Mouse (Mus musculus) spleen, adult 2 months (tissue): ENCODE data around the gene Pafah1b1. TPM values are rescaled to one million over a fixed set of nuclear protein-coding genes. Genes with fewer than 3 reads are reported as not detected.
A peak's percentile ranks its signal among the peaks of the same experiment; 100 is the strongest.

Experiments
- DNase-seq, 2 experiments: peaks; one replicate each; pipeline versions ENCODE4 v3.0.0 to v3.0.0-alpha.2; 2012 to 2021; ENCODE audit warnings: low spot score in 2 of 2, low read depth in 1 of 2
- H3K27ac ChIP-seq: fragments of 200-500 bp; 2 replicates; pipeline ENCODE4 v1.5.1; 2012; ENCODE audit warnings: low read length, inconsistent platforms; ENCODE audit not compliant: insufficient read depth
- H3K27me3 ChIP-seq: fragments of 200-500 bp; 2 replicates; pipeline ENCODE4 v1.6.1; 2012; ENCODE audit warnings: mild to moderate bottlenecking, moderate library complexity, low read length, inconsistent platforms; ENCODE audit not compliant: control insufficient read depth, insufficient read depth
- H3K36me3 ChIP-seq: fragments of 200-500 bp; 2 replicates; pipeline ENCODE4 v1.6.1; 2012; ENCODE audit warnings: mild to moderate bottlenecking, low read length, inconsistent platforms; ENCODE audit not compliant: control insufficient read depth, insufficient read depth
- H3K4me1 ChIP-seq: fragments of 200-500 bp; 2 replicates; pipeline ENCODE4 v1.6.1; 2011; ENCODE audit warnings: inconsistent platforms; ENCODE audit not compliant: control insufficient read depth, insufficient read depth, insufficient read length
- H3K4me3 ChIP-seq: fragments of 200-500 bp; 2 replicates; pipeline ENCODE4 v1.5.1; 2011; ENCODE audit warnings: mild to moderate bottlenecking, inconsistent platforms; ENCODE audit not compliant: insufficient read depth, insufficient read length; ENCODE audit errors: extremely low read depth
- CTCF ChIP-seq: fragments of 200-500 bp; IDR thresholded peaks from 2 replicates; pipeline ENCODE4 v1.5.1; 2011; ENCODE audit warnings: mild to moderate bottlenecking, inconsistent platforms; ENCODE audit not compliant: insufficient read depth, insufficient read length, insufficient replicate concordance; ENCODE audit errors: extremely low read depth
- POLR2A ChIP-seq: fragments of 200-500 bp; IDR thresholded peaks from 2 replicates; pipeline ENCODE4 v1.6.1; 2011; ENCODE audit warnings: low read depth, low read length, inconsistent platforms
- WGBS: fragments of 180-500 bp; shearing (Covaris S2); methylation state at CpG from one replicate; pipeline ENCODE4 v1.1.7; 2018; 5-methylcytosine and 5-hydroxymethylcytosine counted together
- polyA plus RNA-seq: library from polyadenylated mRNA; depleted of rRNA; stranded (reverse); fragments of >200 nt; gene quantifications from 2 replicates; pipeline ENCODE4 v1.2.3, GENCODE M21; 2012; rRNA removed

Gene Pafah1b1
- 9.0 and 10.0 TPM in 2 replicates for polyA plus RNA-seq

DNA sequence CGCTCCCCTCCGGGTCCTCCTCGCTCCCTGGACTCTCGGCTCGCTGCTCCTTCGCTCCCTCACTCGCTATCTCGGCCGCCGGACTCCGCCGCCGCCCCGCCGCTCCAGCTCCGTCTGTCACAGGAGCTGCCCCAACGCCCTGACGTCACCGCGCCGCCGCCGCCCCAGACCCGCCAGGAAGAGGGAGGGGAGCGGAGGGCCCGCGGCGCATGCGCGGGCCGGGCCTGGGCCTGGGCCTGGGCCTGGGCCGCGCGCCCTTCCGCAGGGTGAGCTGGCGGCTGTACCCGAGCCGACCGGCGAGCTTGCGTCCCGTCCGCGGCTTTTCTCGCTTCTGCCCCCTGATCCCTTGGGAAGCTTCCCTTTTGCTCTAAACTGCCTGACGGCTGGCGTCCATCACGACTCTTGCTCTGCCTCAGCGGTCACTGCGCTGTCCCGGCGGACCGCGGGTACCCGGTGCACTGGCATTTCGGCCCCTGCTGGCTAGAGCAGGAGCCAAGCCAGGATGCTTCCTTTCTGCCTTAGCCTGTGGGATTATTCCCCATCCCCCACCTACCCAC is at the start of gene Pafah1b1:
TSS of gene Pafah1b1 (minus strand) at position 436 of the 557 bp plus-strand sequence.
- Histone ChIP-seq H3K27me3 (no peaks in the 10 kb centered on the region), H3K27ac (peak within 1 kb of the TSS; percentile 99), H3K4me3 (peak within 1 kb of the TSS; percentile 96), H3K36me3 (no peaks in the 10 kb centered on the region), H3K4me1 (peaks cover 9% of the 10 kb centered on the region; the same call in 1 of the 2 replicates)
- peak; percentile 85 to 94 for DNase-seq
- 1% methylated on average over 51 of the region's 56 CpGs for WGBS
- TF ChIP-seq POLR2A, result peak; percentile 93
- no peak; the same call in 1 of the 2 replicates for TF ChIP-seq CTCF

DNA sequence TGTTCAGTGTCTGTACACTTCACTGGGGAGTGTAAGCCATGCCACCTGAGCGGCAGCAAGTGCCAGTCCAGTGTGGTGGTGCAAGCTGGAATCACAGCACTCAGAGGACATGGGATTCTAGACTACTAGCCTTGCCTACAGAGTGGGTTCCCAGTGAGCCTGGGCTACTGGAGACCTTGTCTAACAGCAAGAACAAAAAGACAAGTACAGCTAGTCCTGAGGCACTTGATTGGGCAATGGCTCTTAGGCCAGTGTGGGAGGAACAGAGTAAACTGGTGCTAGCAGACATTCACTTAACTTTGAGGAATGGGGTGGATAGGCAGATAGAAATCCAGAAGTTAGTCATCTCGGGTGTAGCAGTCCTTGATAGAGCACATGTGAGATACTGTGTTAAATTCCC is 47.9 kb upstream of the Pafah1b1 start:
- peaks cover 8% of the 10 kb centered on the region for H3K4me1 ChIP-seq
- peaks cover 7% of the 10 kb centered on the region; the same call in 1 of the 2 replicates for H3K36me3 ChIP-seq
- H3K27me3 ChIP-seq, result no peaks in the 10 kb centered on the region
- WGBS, result 91% methylated on average over 2 of the region's 2 CpGs
- no peak overlapping the region for H3K27ac ChIP-seq
- H3K4me3 ChIP-seq, result no peak overlapping the region
- TF ChIP-seq CTCF (no peak), POLR2A (no peak)
- DNase-seq, result no peak

- no peak overlapping the region for H3K4me3 ChIP-seq
- TF ChIP-seq POLR2A (no peak), CTCF (no peak)
- no peak overlapping the region for H3K27ac ChIP-seq
- H3K27me3 ChIP-seq, result no peaks in the 10 kb centered on the region
- no peak for DNase-seq
- peaks cover 8% of the 10 kb centered on the region for H3K4me1 ChIP-seq
- 73% methylated on average over 4 of the region's 4 CpGs for WGBS
- peaks cover 7% of the 10 kb centered on the region; the same call in 1 of the 2 replicates for H3K36me3 ChIP-seq
Measured at GRCm38 (mm10) chr11:74771650-74772049, 47.2 kb upstream of the Pafah1b1 start.

- peak in 1 of 2 experiments; percentile 9 for DNase-seq
- no peaks in the 10 kb centered on the region for H3K27me3 ChIP-seq
- peak overlapping the region; percentile 91 for H3K4me3 ChIP-seq
- H3K27ac ChIP-seq, result peak overlapping the region; percentile 90
- 9% methylated on average over 8 of the region's 8 CpGs for WGBS
- no peak for TF ChIP-seq POLR2A
- TF ChIP-seq CTCF, result no peak
- H3K36me3 ChIP-seq, result peaks cover 7% of the 10 kb centered on the region; the same call in 1 of the 2 replicates
- peaks cover 8% of the 10 kb centered on the region for H3K4me1 ChIP-seq
Measured at GRCm38 (mm10) chr11:74771234-74771633, 46.8 kb upstream of the Pafah1b1 start.

GRCm38 (mm10) chr11:74770595-74771207 is 46.2 kb upstream of the Pafah1b1 start, which contains the start of gene Mettl16:
TSS of gene Mettl16 (plus strand) at chr11:74770830.
- WGBS, result under 1% methylated on average over 43 of the region's 43 CpGs
- peak; percentile 78 for TF ChIP-seq POLR2A
- TF ChIP-seq CTCF, result no peak
- Histone ChIP-seq H3K27me3 (no peaks in the 10 kb centered on the region; the same call in 1 of the 2 replicates), H3K4me3 (peak within 1 kb of the TSS; percentile 91), H3K4me1 (peaks cover 8% of the 10 kb centered on the region), H3K36me3 (peaks cover 7% of the 10 kb centered on the region; the same call in 1 of the 2 replicates), H3K27ac (peak within 1 kb of the TSS; percentile 90)
- DNase-seq, result peak; percentile 92 to 94

- no peak overlapping the region for H3K27ac ChIP-seq
- DNase-seq, result no peak
- H3K36me3 ChIP-seq, result peaks cover 7% of the 10 kb centered on the region; the same call in 1 of the 2 replicates
- TF ChIP-seq CTCF (no peak), POLR2A (no peak)
- no peak overlapping the region for H3K4me3 ChIP-seq
- no peaks in the 10 kb centered on the region; the same call in 1 of the 2 replicates for H3K27me3 ChIP-seq
- peaks cover 8% of the 10 kb centered on the region for H3K4me1 ChIP-seq
- WGBS, result 84% methylated on average over 9 of the region's 9 CpGs
Measured at GRCm38 (mm10) chr11:74770037-74770436, 45.6 kb upstream of the Pafah1b1 start.
